Mouse (Mus musculus) limb, embryonic 10.5 days (tissue): ENCODE data around the gene Dag1. TPM values are rescaled to one million over a fixed set of nuclear protein-coding genes. Genes with fewer than 3 reads are reported as not detected.

Experiments used
- DNase-seq: peaks from one replicate; pipeline ENCODE4 v3.0.0-alpha.2; 2017; ENCODE audit warnings: low spot score
- H3K27ac ChIP-seq: fragments of 300-500 bp; sonication (generic); 2 replicates; pipeline ENCODE4 v1.5.1; 2016; ENCODE audit warnings: mild to moderate bottlenecking
- H3K27me3 ChIP-seq: fragments of 300-500 bp; sonication (generic); 2 replicates; pipeline ENCODE4 v1.6.1; 2016; ENCODE audit warnings: low read depth, mild to moderate bottlenecking; ENCODE audit not compliant: poor library complexity, severe bottlenecking
- H3K36me3 ChIP-seq: fragments of 300-500 bp; sonication (generic); 2 replicates; pipeline ENCODE4 v1.6.1; 2016; ENCODE audit warnings: mild to moderate bottlenecking, moderate library complexity
- H3K4me1 ChIP-seq: fragments of 300-500 bp; sonication (generic); 2 replicates; pipeline ENCODE4 v1.6.1; 2016
- H3K4me3 ChIP-seq: fragments of 300-500 bp; sonication (generic); 2 replicates; pipeline ENCODE4 v1.5.1; 2016; ENCODE audit warnings: mild to moderate bottlenecking, moderate library complexity
- H3K9me3 ChIP-seq: fragments of 300-500 bp; sonication (generic); replicated peaks from 2 replicates; pipeline ENCODE4 v1.6.1; 2016; ENCODE audit warnings: mild to moderate bottlenecking
- WGBS: fragments of 180-500 bp; shearing (Covaris S2); methylation state at CpG from one replicate; pipeline ENCODE4 v1.1.7; 2016; 5-methylcytosine and 5-hydroxymethylcytosine counted together
- polyA plus RNA-seq: library from polyadenylated mRNA; unstranded; fragments of >200 nt; fragmentation: Nextera tagmentation; extraction: Ambion mirVana; gene quantifications from 2 replicates; pipeline ENCODE4 v1.2.1, GENCODE M21; 2016

Dag1 gene
- polyA plus RNA-seq, 1 experiment from 2014 or later, result 59.6 TPM

GRCm38 (mm10) chr9:108266261-108266935 is 2.6 kb upstream of the Dag1 start:
- WGBS, result 67% methylated on average over 10 of the region's 10 CpGs
- no peak overlapping the region for H3K4me3 ChIP-seq
- H3K9me3 ChIP-seq, result no peaks in the 10 kb centered on the region
- H3K4me1 ChIP-seq, result peaks cover 40% of the 10 kb centered on the region
- no peak overlapping the region; the same call in 1 of the 2 replicates for H3K27ac ChIP-seq
- H3K36me3 ChIP-seq, result no peaks in the 10 kb centered on the region
- no peaks in the 10 kb centered on the region for H3K27me3 ChIP-seq
- no peak for DNase-seq

DNA sequence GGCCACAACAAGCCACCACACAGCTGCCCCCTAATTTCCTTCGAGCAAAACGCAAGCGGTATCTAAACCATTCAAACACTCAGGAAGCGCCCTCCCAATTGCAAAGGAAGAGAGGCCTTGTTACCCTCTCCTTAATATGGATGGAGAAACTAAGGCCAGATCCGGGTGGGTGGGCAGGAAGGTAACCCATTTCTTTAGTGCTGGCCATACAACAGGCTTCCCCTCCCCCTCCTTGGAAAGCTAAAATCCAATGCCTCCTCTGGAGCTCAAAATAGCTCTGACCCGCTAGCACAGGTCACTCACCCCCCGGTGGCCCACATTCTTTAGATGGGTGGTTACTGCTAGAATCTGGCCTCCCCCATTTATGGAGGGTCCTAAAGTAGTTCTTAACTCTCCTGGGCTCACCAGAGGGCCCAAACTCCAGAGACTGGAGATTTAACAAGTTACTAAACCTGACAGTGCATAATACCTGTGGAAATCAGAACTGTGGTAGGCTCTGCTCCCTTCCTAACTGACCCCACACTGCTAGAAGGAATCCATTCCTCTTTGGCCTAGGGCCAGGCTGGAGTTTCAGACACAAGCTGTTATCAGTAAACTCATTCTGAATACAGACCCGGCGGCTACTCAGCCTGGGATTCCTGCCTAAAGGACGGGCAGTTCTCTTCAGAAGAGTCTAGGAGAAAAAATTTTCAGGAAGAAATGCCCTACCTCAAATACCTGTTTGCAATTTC is 598 bp upstream of the Dag1 start:
- Histone ChIP-seq H3K27ac (peak overlapping the region; percentile 94), H3K9me3 (no peaks in the 10 kb centered on the region), H3K4me1 (peaks cover 42% of the 10 kb centered on the region), H3K27me3 (no peaks in the 10 kb centered on the region), H3K4me3 (peak overlapping the region; percentile 97), H3K36me3 (0 out of 2 replicates have a peak, but pooled peaks cover 4% of the 10 kb centered on the region)
- no peak for DNase-seq
- WGBS, result 14% methylated on average over 10 of the region's 10 CpGs

GRCm38 (mm10) chr9:108263131-108263681 is 552 bp downstream of the Dag1 start:
- DNase-seq, result no peak
- Histone ChIP-seq H3K36me3 (0 out of 2 replicates have a peak, but pooled peaks cover 4% of the 10 kb centered on the region), H3K4me3 (peak overlapping the region; percentile 97), H3K27me3 (no peaks in the 10 kb centered on the region), H3K9me3 (no peaks in the 10 kb centered on the region), H3K27ac (peak overlapping the region; percentile 94), H3K4me1 (peaks cover 42% of the 10 kb centered on the region)
- WGBS, result under 1% methylated on average over 61 of the region's 62 CpGs

DNA sequence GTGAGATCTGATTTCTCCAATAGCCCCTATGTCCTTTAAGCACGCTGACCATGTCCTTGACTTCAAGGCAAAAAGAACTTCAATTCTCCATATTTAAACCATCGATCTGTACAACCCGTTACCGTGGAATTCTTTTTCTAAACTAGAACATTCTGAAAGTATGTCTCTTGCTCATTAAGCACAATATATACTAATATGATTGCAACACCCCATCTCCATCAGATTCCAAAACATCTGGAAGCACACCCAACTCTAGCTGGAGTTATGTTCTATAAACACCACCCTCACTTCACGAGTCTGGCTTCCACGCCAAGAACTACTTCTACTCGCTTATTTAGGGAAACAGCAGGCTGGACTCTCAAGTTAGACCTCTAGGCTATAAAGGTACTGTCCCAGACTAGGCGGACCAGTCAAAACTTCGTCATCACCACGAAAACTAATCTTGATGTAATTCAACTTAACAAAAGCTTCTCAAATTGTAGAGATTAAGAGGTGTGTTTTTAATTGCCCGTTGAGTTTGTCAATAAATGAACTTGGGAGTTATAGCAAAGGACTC is 1.2 kb downstream of the Dag1 start:
- no peaks in the 10 kb centered on the region for H3K27me3 ChIP-seq

DNA sequence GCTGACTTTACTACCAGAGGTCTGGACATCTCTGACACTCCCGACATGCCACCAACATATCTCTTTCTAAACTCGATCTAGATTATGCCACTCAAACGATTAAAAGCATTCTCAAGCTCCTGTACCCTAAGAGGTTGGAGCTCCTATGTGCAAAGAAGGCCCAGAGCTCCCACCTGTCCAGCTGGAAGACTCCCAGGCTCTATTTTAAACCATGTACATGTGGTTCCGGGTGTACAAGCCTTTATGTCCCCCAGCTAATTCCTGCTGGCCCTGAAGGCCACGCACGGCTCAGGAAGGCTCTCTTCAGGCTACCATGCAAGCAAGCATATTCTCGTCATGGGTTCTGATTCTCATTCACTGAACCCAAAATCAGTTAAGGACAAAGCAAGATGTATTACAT is 1.9 kb downstream of the Dag1 start:
- Histone ChIP-seq H3K9me3 (no peaks in the 10 kb centered on the region), H3K27ac (no peak overlapping the region), H3K36me3 (0 out of 2 replicates have a peak, but pooled peaks cover 4% of the 10 kb centered on the region), H3K4me1 (peaks cover 42% of the 10 kb centered on the region), H3K4me3 (peak overlapping the region; percentile 97), H3K27me3 (no peaks in the 10 kb centered on the region)
- 82% methylated on average over 7 of the region's 7 CpGs for WGBS
- DNase-seq, result no peak

More for the DNA sequence above, 1.2 kb downstream of the Dag1 start:
- 0 out of 2 replicates have a peak overlapping the region, but pooled peaks have one; percentile 94 for H3K27ac ChIP-seq
- 55% methylated on average over 11 of the region's 11 CpGs for WGBS
- no peak for DNase-seq
- peaks cover 42% of the 10 kb centered on the region for H3K4me1 ChIP-seq
- 0 out of 2 replicates have a peak, but pooled peaks cover 4% of the 10 kb centered on the region for H3K36me3 ChIP-seq
- peak overlapping the region; percentile 97 for H3K4me3 ChIP-seq
- H3K9me3 ChIP-seq, result no peaks in the 10 kb centered on the region

DNA sequence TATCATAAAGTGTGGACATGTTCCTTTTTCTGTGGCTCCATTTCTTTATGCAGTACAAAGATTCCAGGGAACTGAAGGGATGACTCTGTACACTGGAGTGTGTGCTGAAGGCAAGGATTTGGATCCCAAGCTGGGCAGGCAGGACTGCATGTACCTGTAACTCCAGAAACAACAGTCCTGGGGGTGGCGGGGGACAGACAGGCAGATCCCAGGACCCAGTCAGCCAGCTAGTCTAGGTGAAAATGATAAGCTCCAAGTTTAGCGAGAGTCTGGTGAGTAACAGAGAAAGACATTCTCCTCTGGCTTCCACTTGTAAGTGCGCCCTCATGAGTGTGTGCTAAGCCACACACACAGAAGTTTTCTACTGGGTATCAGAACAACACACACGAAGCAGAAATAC is 3.2 kb downstream of the Dag1 start:
- 85% methylated on average over 4 of the region's 4 CpGs for WGBS

DNA sequence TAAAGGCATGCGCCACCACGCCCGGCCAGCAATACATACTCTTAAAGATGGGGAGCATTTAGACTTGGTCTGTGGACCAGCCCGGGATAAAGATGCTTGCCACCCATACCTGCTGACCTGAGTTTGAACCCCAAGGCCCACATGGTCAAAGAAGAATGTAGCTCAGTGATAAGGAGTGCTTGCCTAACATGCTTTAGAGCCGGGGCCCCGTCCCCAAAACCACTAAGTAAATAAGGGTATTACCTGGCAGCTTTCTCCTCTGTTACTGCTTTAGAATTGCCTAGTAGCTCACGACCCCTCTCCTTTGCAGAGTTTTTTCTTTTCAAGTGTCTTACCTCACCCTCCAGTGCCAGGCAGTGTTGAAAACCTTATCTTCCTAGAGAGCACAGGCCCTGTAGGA is 11.0 kb downstream of the Dag1 start:
- Histone ChIP-seq H3K27ac (no peak overlapping the region), H3K9me3 (no peaks in the 10 kb centered on the region), H3K4me3 (no peak overlapping the region), H3K4me1 (no peaks in the 10 kb centered on the region), H3K27me3 (no peaks in the 10 kb centered on the region), H3K36me3 (peaks cover 37% of the 10 kb centered on the region)
- WGBS, result 91% methylated on average over 7 of the region's 7 CpGs
- no peak for DNase-seq

More for the DNA sequence above, 3.2 kb downstream of the Dag1 start:
- Histone ChIP-seq H3K36me3 (0 out of 2 replicates have a peak, but pooled peaks cover 4% of the 10 kb centered on the region), H3K9me3 (no peaks in the 10 kb centered on the region), H3K27ac (no peak overlapping the region), H3K4me3 (no peak overlapping the region), H3K27me3 (no peaks in the 10 kb centered on the region), H3K4me1 (peaks cover 35% of the 10 kb centered on the region)
- DNase-seq, result no peak

DNA sequence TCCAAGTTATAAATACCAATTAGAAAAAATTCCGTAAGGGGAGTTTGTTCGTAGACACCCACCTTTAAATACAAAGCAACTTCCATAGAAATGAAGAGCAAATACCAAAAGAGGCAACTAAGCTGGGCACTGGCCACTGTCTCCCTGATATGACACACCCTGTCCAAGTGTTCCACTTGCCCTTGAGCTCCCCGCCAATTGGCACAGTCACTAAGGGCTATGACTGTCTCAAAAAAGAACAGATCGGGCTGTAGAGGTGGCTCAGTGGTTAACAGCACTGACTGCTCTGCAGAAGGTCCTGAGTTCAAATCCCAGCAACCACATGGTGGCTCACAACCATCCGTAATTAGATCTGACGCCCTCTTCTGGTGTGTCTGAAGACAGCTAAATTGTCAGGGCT is 11.9 kb downstream of the Dag1 start:
- Histone ChIP-seq H3K4me1 (no peaks in the 10 kb centered on the region), H3K27ac (no peak overlapping the region), H3K9me3 (no peaks in the 10 kb centered on the region), H3K27me3 (no peaks in the 10 kb centered on the region), H3K36me3 (peaks cover 43% of the 10 kb centered on the region), H3K4me3 (no peak overlapping the region)
- DNase-seq, result no peak
- WGBS, result 90% methylated on average over 6 of the region's 6 CpGs

GRCm38 (mm10) chr9:108248957-108249356 is 14.8 kb downstream of the Dag1 start:
- no peak overlapping the region for H3K27ac ChIP-seq
- H3K4me1 ChIP-seq, result no peaks in the 10 kb centered on the region
- H3K4me3 ChIP-seq, result no peak overlapping the region
- H3K27me3 ChIP-seq, result no peaks in the 10 kb centered on the region
- peaks cover 63% of the 10 kb centered on the region for H3K36me3 ChIP-seq
- no peaks in the 10 kb centered on the region for H3K9me3 ChIP-seq
- 73% methylated on average over 5 of the region's 5 CpGs for WGBS
- DNase-seq, result no peak

DNA sequence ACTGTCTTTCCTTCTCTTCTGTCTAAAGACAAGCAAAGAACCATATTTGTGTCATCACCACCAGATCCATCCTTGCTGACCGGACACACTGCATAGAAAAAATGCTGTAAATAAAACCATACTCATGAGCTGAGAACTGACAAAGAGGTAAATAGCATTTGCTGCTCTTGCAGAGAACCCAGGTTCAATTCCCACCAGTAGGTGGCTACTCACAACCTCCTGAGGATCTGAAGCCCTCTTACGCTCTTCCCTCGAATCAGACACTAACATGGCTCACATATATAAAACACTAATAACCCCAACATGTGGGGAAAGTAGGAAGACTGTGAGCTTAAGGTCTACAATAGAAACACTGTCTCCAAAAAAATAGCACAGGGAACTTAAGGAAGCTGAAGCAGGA is 18.8 kb downstream of the Dag1 start:
- Histone ChIP-seq H3K36me3 (peaks cover 44% of the 10 kb centered on the region), H3K27ac (no peak overlapping the region), H3K4me1 (peaks cover 3% of the 10 kb centered on the region; the same call in 1 of the 2 replicates), H3K4me3 (no peak overlapping the region), H3K9me3 (no peaks in the 10 kb centered on the region), H3K27me3 (no peaks in the 10 kb centered on the region)
- WGBS, result 84% methylated on average over 3 of the region's 3 CpGs
- DNase-seq, result no peak

DNA sequence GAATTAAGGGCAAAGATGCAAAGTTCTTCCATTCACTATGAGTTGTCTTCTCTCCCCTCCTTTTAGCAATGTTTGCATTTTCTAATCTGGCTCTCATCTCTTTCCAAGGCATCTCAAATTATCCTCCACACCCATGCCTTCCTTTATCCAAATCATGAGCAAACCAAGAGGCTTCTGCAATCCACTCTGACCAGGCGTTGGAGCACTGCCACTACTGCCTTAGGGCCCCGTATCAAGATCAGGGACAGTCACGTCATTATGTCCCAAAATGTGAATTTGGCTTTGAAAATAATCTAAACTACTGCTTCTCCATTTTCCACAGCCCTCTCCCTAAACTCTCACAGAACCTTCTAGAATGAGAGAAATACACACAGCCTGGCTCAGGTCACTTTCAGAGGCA is 19.2 kb downstream of the Dag1 start:
- Histone ChIP-seq H3K4me1 (peaks cover 5% of the 10 kb centered on the region; the same call in 1 of the 2 replicates), H3K27ac (no peak overlapping the region), H3K9me3 (no peaks in the 10 kb centered on the region), H3K27me3 (no peaks in the 10 kb centered on the region), H3K36me3 (peaks cover 43% of the 10 kb centered on the region), H3K4me3 (no peak overlapping the region)
- WGBS, result 93% methylated on average over 3 of the region's 3 CpGs
- DNase-seq, result no peak

GRCm38 (mm10) chr9:108239951-108240350 is 23.8 kb downstream of the Dag1 start:
- Histone ChIP-seq H3K27ac (no peak overlapping the region), H3K36me3 (peaks cover 9% of the 10 kb centered on the region; the same call in 1 of the 2 replicates), H3K4me1 (peaks cover 13% of the 10 kb centered on the region), H3K9me3 (no peaks in the 10 kb centered on the region), H3K27me3 (no peaks in the 10 kb centered on the region), H3K4me3 (no peak overlapping the region)
- WGBS, result 78% methylated on average over 5 of the region's 5 CpGs
- no peak for DNase-seq

GRCm38 (mm10) chr9:108238831-108239230 is 24.9 kb downstream of the Dag1 start:
- peaks cover 13% of the 10 kb centered on the region for H3K4me1 ChIP-seq
- WGBS, result 69% methylated on average over 3 of the region's 3 CpGs
- H3K27ac ChIP-seq, result no peak overlapping the region
- peaks cover 9% of the 10 kb centered on the region; the same call in 1 of the 2 replicates for H3K36me3 ChIP-seq
- no peaks in the 10 kb centered on the region for H3K9me3 ChIP-seq
- H3K4me3 ChIP-seq, result no peak overlapping the region
- H3K27me3 ChIP-seq, result no peaks in the 10 kb centered on the region
- no peak for DNase-seq
